Comparison of ENCODE assay signal across 12 mouse cellular contexts in the genomic region with DNA sequence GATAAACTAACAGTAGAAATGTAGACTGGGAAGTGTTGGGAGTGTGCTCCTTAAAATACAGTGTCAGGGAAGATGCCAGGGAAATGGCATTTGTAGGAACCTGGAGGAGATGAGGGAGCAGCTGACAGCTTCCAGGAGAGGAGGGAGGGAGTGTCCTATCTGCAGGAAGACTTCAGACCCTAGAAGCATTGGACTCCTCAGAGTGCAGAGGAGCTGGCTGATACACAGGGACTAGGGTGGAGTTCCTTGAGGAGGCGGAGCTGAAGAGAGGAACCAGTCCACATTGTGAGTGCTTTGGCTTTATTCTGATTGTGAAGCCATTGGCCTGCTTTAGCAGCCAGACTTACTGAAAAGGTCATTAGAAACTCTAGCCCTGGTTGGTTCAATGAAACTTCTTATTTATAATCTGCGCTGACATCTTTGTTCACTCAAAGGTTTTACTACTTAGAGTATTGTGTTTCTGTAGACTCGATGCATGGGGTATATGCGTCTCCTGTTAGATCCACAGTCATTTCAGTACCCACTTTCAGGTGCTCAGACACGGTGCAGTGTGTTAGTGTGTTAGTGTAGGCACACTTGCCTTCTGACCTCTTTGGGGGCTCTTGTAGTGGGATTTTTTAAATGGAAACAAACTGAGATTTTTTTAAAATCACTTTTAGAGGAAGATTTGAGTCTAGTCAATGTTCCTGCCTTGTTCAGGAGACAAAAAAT.
A peak's percentile ranks its signal among the peaks of the same experiment; 100 is the strongest.
DNase-seq lines count a peak whose midpoint lies in the region; ATAC-seq and TF ChIP-seq lines count a peak whose summit lies in the region.
"Had no signal": no experiment of that assay in that cellular context is flagged by ENCODE, and none has a peak within 500 bp of the region (broad histone marks: within the 10 kb centered on the region; RNA-seq: fewer than 3 reads in every experiment).

No protein-coding gene starts in this region.

- no peak overlapping the region for H3K4me2 ChIP-seq in heart, embryonic 13.5 days
- H3K4me2 ChIP-seq: embryonic facial prominence, embryonic 13.5 days; forebrain, embryonic 13.5 days had no signal

- no peaks in the 10 kb centered on the region for H3K27me3 ChIP-seq in heart, embryonic 13.5 days (replicated peaks)
- H3K27me3 ChIP-seq: embryonic facial prominence, embryonic 13.5 days; forebrain, embryonic 13.5 days had no signal

- H3K4me3 ChIP-seq in left cerebral cortex, adult 2 months: no peak overlapping the region
- no peak overlapping the region for H3K4me3 ChIP-seq in heart, embryonic 13.5 days
- H3K4me3 ChIP-seq: embryonic facial prominence, embryonic 13.5 days; forebrain, embryonic 13.5 days had no signal

- 79% methylated on average over 5 of the region's 5 CpGs for WGBS in heart, embryonic 13.5 days

- no peak for DNase-seq in left cerebral cortex, adult 2 months (ENCODE audit: extremely low spot score in 1 of 2, low spot score in 2 of 2)
- no peak for DNase-seq in left cerebral cortex, adult 9 months (ENCODE audit: low spot score in 2 of 2)
- DNase-seq in brain, adult 2 months (ENCODE audit: low read depth, low spot score): peak; percentile 51
- DNase-seq in embryo, embryonic 11 days: no peak
- no peak for DNase-seq in spleen, adult 18-20 months
- DNase-seq: cerebellum, adult 9-10 months; kidney, postnatal 4 days had no signal

- H3K9me3 ChIP-seq in heart, embryonic 13.5 days: no peaks in the 10 kb centered on the region
- H3K9me3 ChIP-seq: embryonic facial prominence, embryonic 13.5 days; forebrain, embryonic 13.5 days had no signal

- intact Hi-C loops in left cerebral cortex, adult 2 months (cut with DNase I): no loop called here

- TF ChIP-seq CTCF in left cerebral cortex, adult 2 months (IDR thresholded peaks at IDR 0.05): no peak

- ATAC-seq in heart, embryonic 13.5 days (ENCODE audit: extremely low read depth, insufficient number of reproducible peaks, low FRiP score, low TSS enrichment): no peak
- peak; percentile 74 for ATAC-seq in megakaryocyte-erythroid progenitor cell, adult 5-6 weeks (replicated peaks; ENCODE audit: low FRiP score, low TSS enrichment, poor library complexity, severe bottlenecking)
- ATAC-seq: forebrain, embryonic 13.5 days; hindbrain, postnatal 0 days had no signal

- peaks cover 36% of the 10 kb centered on the region for H3K4me1 ChIP-seq in heart, embryonic 13.5 days

- H3K27ac ChIP-seq in left cerebral cortex, adult 2 months: peak overlapping the region; percentile 67
- H3K27ac ChIP-seq in heart, embryonic 13.5 days (replicated peaks): peak overlapping the region; percentile 50
- H3K27ac ChIP-seq: embryonic facial prominence, embryonic 13.5 days; forebrain, embryonic 13.5 days; hindbrain, postnatal 0 days had no signal

- no peaks in the 10 kb centered on the region for H3K36me3 ChIP-seq in heart, embryonic 13.5 days
- H3K36me3 ChIP-seq: embryonic facial prominence, embryonic 13.5 days had no signal

- no peak overlapping the region for H3K9ac ChIP-seq in heart, embryonic 13.5 days
- H3K9ac ChIP-seq: embryonic facial prominence, embryonic 13.5 days; forebrain, embryonic 13.5 days had no signal
